Mouse (Mus musculus): ENCODE results near the gene Pdxk. TPM values are rescaled to one million over a fixed set of nuclear protein-coding genes. Genes with fewer than 3 reads are reported as not detected.

The Pdxk gene
- polyA plus RNA-seq, 1 experiment: 77.7 TPM

DNA sequence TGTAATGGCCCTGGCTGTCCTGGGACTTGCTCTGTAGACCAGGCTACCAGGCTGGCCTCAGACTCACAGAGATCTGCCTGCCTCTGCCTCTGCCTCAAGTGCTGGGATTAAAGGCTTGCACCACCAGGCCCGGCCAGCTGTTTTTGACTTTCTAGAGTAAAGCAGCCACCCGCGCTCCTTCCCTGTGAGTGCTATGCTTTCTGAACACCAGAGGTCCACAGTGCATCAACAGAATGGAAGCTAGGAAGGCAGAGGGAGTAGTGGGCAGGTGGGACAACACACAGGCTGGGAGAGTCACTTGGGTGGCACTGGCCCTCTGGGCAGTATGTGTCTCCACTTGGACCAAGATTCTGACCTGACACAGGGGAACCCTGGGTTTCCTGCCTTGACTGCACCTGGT, 69.4 kb downstream of the Pdxk start:
- TF ChIP-seq CTCF (IDR thresholded peaks at IDR 0.05; ENCODE audit: extremely low read depth, insufficient read depth, low read length): no peak
- no peak for TF ChIP-seq POLR2A (IDR thresholded peaks at IDR 0.05; ENCODE audit: extremely low read depth, insufficient read depth, low read length)
- Histone ChIP-seq H3K4me3 (ENCODE audit: insufficient read depth, low read length) (no peak overlapping the region), H3K4me1 (ENCODE audit: control insufficient read depth, insufficient read depth, low read length) (peaks cover 3% of the 10 kb centered on the region; the same call in 1 of the 2 replicates), H3K27ac (ENCODE audit: insufficient read depth, low read length) (no peak overlapping the region)

DNA sequence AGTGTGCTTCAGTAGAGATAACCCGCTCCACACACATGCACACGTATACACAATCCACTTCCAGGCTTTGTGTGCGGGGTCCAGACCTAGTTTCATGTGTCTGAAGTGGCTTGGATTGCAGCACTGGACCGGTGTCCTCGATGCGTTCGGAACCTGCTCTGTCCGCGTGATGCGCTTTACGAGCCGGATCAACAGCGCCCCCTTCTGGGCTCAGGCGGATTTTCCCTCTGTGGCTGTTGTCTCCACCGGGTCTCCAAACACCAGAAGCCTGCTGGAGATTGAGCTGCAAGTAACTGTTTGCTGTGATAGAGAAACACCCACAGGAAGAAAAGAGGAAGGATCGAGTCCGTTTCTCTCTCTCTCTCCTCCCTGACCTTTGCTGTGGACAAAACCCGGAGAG, 72.7 kb downstream of the Pdxk start:
- peaks cover 13% of the 10 kb centered on the region for H3K4me1 ChIP-seq (ENCODE audit: control insufficient read depth, insufficient read depth, low read length)
- H3K4me3 ChIP-seq (ENCODE audit: insufficient read depth, low read length): no peak overlapping the region
- TF ChIP-seq CTCF (IDR thresholded peaks at IDR 0.05; ENCODE audit: extremely low read depth, insufficient read depth, low read length) (peak; percentile 86), POLR2A (IDR thresholded peaks at IDR 0.05; ENCODE audit: extremely low read depth, insufficient read depth, low read length) (no peak)
- H3K27ac ChIP-seq (ENCODE audit: insufficient read depth, low read length): no peak overlapping the region

DNA sequence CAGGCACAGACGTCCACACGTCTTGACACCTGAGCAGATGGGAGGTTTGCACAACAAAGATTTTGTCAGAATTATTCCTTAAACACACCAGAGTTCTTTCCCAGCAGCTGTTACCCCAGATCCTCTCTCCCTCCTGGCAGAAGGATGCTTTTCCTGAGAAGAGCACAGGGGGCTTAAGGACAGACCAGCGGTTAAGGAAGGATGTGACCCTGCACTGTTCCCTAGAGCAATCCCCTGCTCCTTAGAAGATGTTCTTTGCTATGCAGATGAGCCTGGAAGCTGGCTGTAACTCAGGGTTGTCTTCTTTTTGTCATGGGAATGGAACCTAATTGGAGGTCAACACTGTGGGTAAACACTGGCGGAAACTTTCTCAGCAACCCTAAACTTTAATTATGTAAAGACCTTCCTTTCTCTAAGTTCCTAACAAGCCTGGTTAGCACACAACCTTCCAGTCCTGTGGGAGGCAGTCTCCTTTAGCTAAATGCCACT, 73.7 kb downstream of the Pdxk start:
- Histone ChIP-seq H3K4me1 (ENCODE audit: control insufficient read depth, insufficient read depth, low read length) (peaks cover 12% of the 10 kb centered on the region), H3K4me3 (ENCODE audit: insufficient read depth, low read length) (no peak overlapping the region), H3K27ac (ENCODE audit: insufficient read depth, low read length) (no peak overlapping the region)
- TF ChIP-seq POLR2A (IDR thresholded peaks at IDR 0.05; ENCODE audit: extremely low read depth, insufficient read depth, low read length): no peak
- no peak for TF ChIP-seq CTCF (IDR thresholded peaks at IDR 0.05; ENCODE audit: extremely low read depth, insufficient read depth, low read length)

DNA sequence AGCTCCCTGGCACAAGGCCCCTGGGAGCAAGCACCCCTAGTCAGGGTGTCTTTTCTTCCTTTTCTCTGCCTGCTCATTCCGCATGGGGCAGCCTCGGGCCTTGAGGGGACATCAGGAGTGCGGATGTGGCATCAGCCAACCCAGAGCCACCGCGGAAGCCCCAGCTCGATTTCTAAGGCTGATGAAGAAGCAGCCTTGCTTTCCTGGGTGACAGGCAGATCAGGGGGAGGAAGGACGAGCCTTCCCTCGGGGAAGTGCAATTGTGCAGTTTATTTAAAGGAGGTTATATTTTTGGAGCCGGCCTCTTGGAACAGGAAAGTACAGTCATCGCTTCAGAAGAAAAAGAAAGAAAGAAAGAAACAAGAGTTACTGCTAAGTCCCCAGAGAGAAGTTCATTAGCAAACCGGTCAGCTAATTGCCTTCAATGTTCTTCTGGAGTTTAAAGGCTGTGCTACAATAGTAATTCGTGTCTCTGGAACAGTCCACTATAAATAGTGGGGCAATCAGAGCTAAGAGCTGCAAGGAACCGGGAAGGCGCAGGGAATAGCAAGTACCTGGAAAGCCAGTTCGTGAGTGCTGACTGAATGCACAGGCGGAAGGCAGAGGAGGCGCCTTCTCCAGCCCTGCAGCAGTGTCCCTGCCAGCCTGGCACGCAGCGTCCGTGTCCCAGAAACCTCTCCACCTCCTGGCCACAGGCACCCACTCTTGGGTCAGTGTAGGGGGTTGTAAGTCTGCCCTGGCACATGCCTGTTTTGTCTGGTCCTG, 76.4 kb downstream of the Pdxk start:
- Histone ChIP-seq H3K27ac (ENCODE audit: insufficient read depth, low read length) (peak overlapping the region; percentile 69), H3K4me3 (ENCODE audit: insufficient read depth, low read length) (no peak overlapping the region), H3K4me1 (ENCODE audit: control insufficient read depth, insufficient read depth, low read length) (peaks cover 12% of the 10 kb centered on the region)
- TF ChIP-seq POLR2A (IDR thresholded peaks at IDR 0.05; ENCODE audit: extremely low read depth, insufficient read depth, low read length): no peak
- no peak for TF ChIP-seq CTCF (IDR thresholded peaks at IDR 0.05; ENCODE audit: extremely low read depth, insufficient read depth, low read length)

Other genes starting within 250 kb of the Pdxk start
- gene Trappc10, start 220.3 kb downstream of the Pdxk start, polyA plus RNA-seq (2012; rRNA removed): 61.6 and 62.8 TPM in 2 replicates
- gene Agpat3, start 112.5 kb downstream of the Pdxk start, polyA plus RNA-seq (2012; rRNA removed): 241 and 251 TPM in 2 replicates
- 519 and 613 TPM in 2 replicates for gene Rrp1, start 51.9 kb downstream of the Pdxk start, polyA plus RNA-seq (2012; rRNA removed)
- gene Cstb, start 39.3 kb downstream of the Pdxk start, polyA plus RNA-seq (2012; rRNA removed): 69.3 and 78.3 TPM in 2 replicates
- not detected in 2 replicates for gene Olfr1358, start 52.5 kb upstream of the Pdxk start, polyA plus RNA-seq (2012; rRNA removed)
- gene Ilvbl, start 109.4 kb upstream of the Pdxk start, polyA plus RNA-seq (2012; rRNA removed): 41.1 and 41.2 TPM in 2 replicates
- gene Syde1, start 127.0 kb upstream of the Pdxk start, polyA plus RNA-seq (2012; rRNA removed): 8.9 and 9.3 TPM in 2 replicates
- gene Olfr1357, start 153.1 kb upstream of the Pdxk start, polyA plus RNA-seq (2012; rRNA removed): not detected in 2 replicates